Mouse (Mus musculus): ENCODE measurements around the gene Cln6.
A peak's percentile ranks its signal among the peaks of the same experiment; 100 is the strongest.
"Not testable (repeated sequence)": the region's sequence is repeated elsewhere in the genome, so short reads cannot be mapped to it uniquely, and the experiment has no call there.

Gene Cln6

GRCm38 (mm10) chr9:62834906-62835305, 3.7 kb upstream of the Cln6 start:
- DNase-seq: no peak

GRCm38 (mm10) chr9:62835705-62836446, 2.7 kb upstream of the Cln6 start:
- no peak for DNase-seq

- DNase-seq: no peak
Measured at GRCm38 (mm10) chr9:62837611-62838010, 974 bp upstream of the Cln6 start.

- DNase-seq: no peak
Measured at GRCm38 (mm10) chr9:62838146-62838505, 459 bp upstream of the Cln6 start.

- DNase-seq: no peak
Measured at GRCm38 (mm10) chr9:62839172-62839770, 686 bp downstream of the Cln6 start.

- no peak for DNase-seq
Measured at GRCm38 (mm10) chr9:62843356-62844024, 4.9 kb downstream of the Cln6 start.

GRCm38 (mm10) chr9:62844461-62844860, 5.9 kb downstream of the Cln6 start:
- no peak for DNase-seq

GRCm38 (mm10) chr9:62847694-62848093, 9.1 kb downstream of the Cln6 start:
- DNase-seq: peak; percentile 85

- no peak for DNase-seq
Measured at GRCm38 (mm10) chr9:62848641-62849040, 10.1 kb downstream of the Cln6 start.

GRCm38 (mm10) chr9:62851571-62851970, 13.0 kb downstream of the Cln6 start:
- DNase-seq: no peak

- no peak for DNase-seq
Measured at GRCm38 (mm10) chr9:62854483-62854882, 15.9 kb downstream of the Cln6 start.

- DNase-seq: no peak
Measured at GRCm38 (mm10) chr9:62857216-62857615, 18.6 kb downstream of the Cln6 start.

- no peak for DNase-seq
Measured at GRCm38 (mm10) chr9:62857719-62858261, 19.2 kb downstream of the Cln6 start, which contains the start of gene Calml4. Calml4 (plus strand) TSS chr9:62858080.

- no peak for DNase-seq
Measured at GRCm38 (mm10) chr9:62858266-62859019, 19.9 kb downstream of the Cln6 start.

- DNase-seq: not testable (repeated sequence)
Measured at GRCm38 (mm10) chr9:62860102-62860501, 21.5 kb downstream of the Cln6 start.

GRCm38 (mm10) chr9:62860866-62861265, 22.3 kb downstream of the Cln6 start:
- no peak for DNase-seq

- not testable (repeated sequence) for DNase-seq
Measured at GRCm38 (mm10) chr9:62869236-62869635, 30.7 kb downstream of the Cln6 start.

GRCm38 (mm10) chr9:62870728-62871127, 32.1 kb downstream of the Cln6 start:
- DNase-seq: no peak

GRCm38 (mm10) chr9:62876966-62877616, 38.5 kb downstream of the Cln6 start:
- no peak for DNase-seq

- DNase-seq: no peak
Measured at GRCm38 (mm10) chr9:62877825-62878224, 39.2 kb downstream of the Cln6 start.

GRCm38 (mm10) chr9:62881871-62882270, 43.3 kb downstream of the Cln6 start:
- peak; percentile 27 for DNase-seq

- DNase-seq: no peak
Measured at GRCm38 (mm10) chr9:62894486-62894885, 55.9 kb downstream of the Cln6 start.
